Mouse (Mus musculus) embryonic facial prominence, embryonic 15.5 days (tissue): ENCODE measurements around the gene Opn5. TPM values are rescaled to one million over a fixed set of nuclear protein-coding genes. Genes with fewer than 3 reads are reported as not detected.

ENCODE experiments used
- ATAC-seq: fragments of 200-750 bp; cut with Nextera tagmentation; 2 replicates; pipeline ENCODE4 v1.8.0; 2017; ENCODE audit warnings: low read depth, moderate TSS enrichment; ENCODE audit not compliant: insufficient number of reproducible peaks, low FRiP score, low TSS enrichment
- H3K27ac ChIP-seq: fragments of 300-500 bp; sonication (generic); replicated peaks from 2 replicates; pipeline ENCODE4 v1.5.1; 2015; ENCODE audit warnings: mild to moderate bottlenecking, inconsistent platforms
- H3K27me3 ChIP-seq: fragments of 300-500 bp; sonication (generic); 2 replicates; pipeline ENCODE4 v1.6.1; 2015; ENCODE audit warnings: inconsistent platforms
- H3K36me3 ChIP-seq: fragments of 300-500 bp; sonication (generic); 2 replicates; pipeline ENCODE4 v1.6.1; 2015; ENCODE audit warnings: mild to moderate bottlenecking, inconsistent platforms
- H3K4me1 ChIP-seq: fragments of 300-500 bp; sonication (generic); 2 replicates; pipeline ENCODE4 v1.6.1; 2015; ENCODE audit warnings: inconsistent platforms
- H3K4me2 ChIP-seq: fragments of 300-500 bp; sonication (generic); replicated peaks from 2 replicates; pipeline ENCODE4 v1.6.1; 2015; ENCODE audit warnings: mild to moderate bottlenecking, inconsistent platforms
- H3K4me3 ChIP-seq: fragments of 300-500 bp; sonication (generic); replicated peaks from 2 replicates; pipeline ENCODE4 v1.5.1; 2015; ENCODE audit warnings: mild to moderate bottlenecking, inconsistent platforms
- H3K9ac ChIP-seq: fragments of 300-500 bp; sonication (generic); 2 replicates; pipeline ENCODE4 v1.6.1; 2015; ENCODE audit warnings: inconsistent platforms
- H3K9me3 ChIP-seq: fragments of 300-500 bp; sonication (generic); replicated peaks from 2 replicates; pipeline ENCODE4 v1.6.1; 2016; ENCODE audit warnings: inconsistent platforms
- WGBS: fragments of 180-500 bp; shearing (Covaris S2); methylation state at CpG from one replicate; pipeline ENCODE4 v1.1.7; 2015; 5-methylcytosine and 5-hydroxymethylcytosine counted together
- polyA plus RNA-seq: library from polyadenylated mRNA; unstranded; fragments of >200 nt; fragmentation: Nextera tagmentation; extraction: Ambion mirVana; gene quantifications from 2 replicates; pipeline ENCODE4 v1.2.1, GENCODE M21; 2015

Opn5 gene
- polyA plus RNA-seq, 1 experiment from 2014 or later, result not detected

GRCm38 (mm10) chr17:42580623-42581022, 30.6 kb downstream of the Opn5 start:
- no peak overlapping the region for H3K4me3 ChIP-seq
- peaks cover 5% of the 10 kb centered on the region; the same call in 1 of the 2 replicates for H3K4me1 ChIP-seq
- H3K4me2 ChIP-seq, result no peak overlapping the region
- H3K36me3 ChIP-seq, result no peaks in the 10 kb centered on the region
- H3K27ac ChIP-seq, result no peak overlapping the region
- WGBS, result 60% methylated on average over 4 of the region's 4 CpGs
- ATAC-seq, result peak; percentile 43; the same call in 1 of the 2 replicates
- no peak overlapping the region for H3K9ac ChIP-seq
- no peaks in the 10 kb centered on the region for H3K9me3 ChIP-seq
- no peaks in the 10 kb centered on the region for H3K27me3 ChIP-seq

DNA sequence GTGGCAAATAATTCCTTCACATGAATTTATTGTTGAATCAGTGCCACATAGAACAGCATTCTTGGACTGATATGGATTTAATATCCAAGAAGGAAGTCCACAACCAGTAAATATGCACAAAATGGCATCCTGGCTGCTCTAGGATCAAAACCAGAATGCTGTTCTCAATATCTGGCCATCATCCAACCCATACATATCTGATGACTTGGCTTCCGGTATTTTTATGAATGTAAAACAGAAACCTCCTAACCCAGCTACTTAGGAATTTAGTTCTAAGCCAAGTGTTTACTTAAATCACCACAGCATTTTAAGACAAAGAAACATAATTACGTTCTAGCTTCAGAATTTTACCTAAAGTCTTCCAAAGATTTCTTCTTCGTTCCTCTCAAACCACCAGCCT, 31.0 kb downstream of the Opn5 start:
- Histone ChIP-seq H3K4me3 (no peak overlapping the region), H3K9me3 (no peaks in the 10 kb centered on the region), H3K4me2 (no peak overlapping the region), H3K9ac (no peak overlapping the region), H3K4me1 (peaks cover 5% of the 10 kb centered on the region; the same call in 1 of the 2 replicates), H3K27ac (no peak overlapping the region), H3K27me3 (no peaks in the 10 kb centered on the region), H3K36me3 (no peaks in the 10 kb centered on the region)
- no peak for ATAC-seq
- 42% methylated on average over 3 of the region's 3 CpGs for WGBS

- H3K4me2 ChIP-seq, result peak overlapping the region; percentile 22; the same call in 1 of the 2 replicates
- WGBS, result 10% methylated on average over 6 of the region's 6 CpGs
Measured at GRCm38 (mm10) chr17:42576671-42577168, 34.5 kb downstream of the Opn5 start.

GRCm38 (mm10) chr17:42573786-42574185, 37.4 kb downstream of the Opn5 start:
- Histone ChIP-seq H3K9me3 (no peaks in the 10 kb centered on the region), H3K36me3 (no peaks in the 10 kb centered on the region), H3K4me1 (peaks cover 5% of the 10 kb centered on the region; the same call in 1 of the 2 replicates), H3K9ac (no peak overlapping the region), H3K4me3 (no peak overlapping the region), H3K27me3 (no peaks in the 10 kb centered on the region), H3K4me2 (no peak overlapping the region), H3K27ac (no peak overlapping the region)
- ATAC-seq, result no peak
- WGBS, result 81% methylated on average over 8 of the region's 8 CpGs

More at GRCm38 (mm10) chr17:42576671-42577168, 34.5 kb downstream of the Opn5 start:
- no peak overlapping the region for H3K4me3 ChIP-seq
- no peaks in the 10 kb centered on the region for H3K27me3 ChIP-seq
- no peak overlapping the region for H3K27ac ChIP-seq
- peak; percentile 57 for ATAC-seq
- no peaks in the 10 kb centered on the region for H3K36me3 ChIP-seq
- H3K9me3 ChIP-seq, result no peaks in the 10 kb centered on the region
- H3K4me1 ChIP-seq, result peaks cover 5% of the 10 kb centered on the region; the same call in 1 of the 2 replicates
- no peak overlapping the region for H3K9ac ChIP-seq

DNA sequence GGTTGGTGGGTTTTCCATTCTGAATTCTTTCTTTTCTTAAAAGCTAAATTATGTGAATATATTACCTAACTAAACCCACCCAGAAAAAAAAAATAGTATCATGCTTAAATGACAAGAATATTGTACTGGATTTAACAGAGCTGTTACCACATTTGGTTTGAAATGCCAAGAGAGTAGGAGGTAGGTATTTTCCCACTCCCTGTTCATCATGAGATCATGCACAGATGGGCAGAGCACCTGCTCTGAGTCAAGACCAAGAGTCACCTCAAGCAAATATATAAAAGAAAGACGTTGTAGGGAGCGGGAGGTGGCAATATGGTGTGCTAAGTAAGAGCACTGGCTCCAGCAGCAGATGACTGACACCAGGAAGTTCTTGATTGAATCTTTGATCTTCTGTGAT, 61.6 kb downstream of the Opn5 start:
- 81% methylated on average over 2 of the region's 2 CpGs for WGBS
- H3K4me2 ChIP-seq, result no peak overlapping the region
- ATAC-seq, result no peak

GRCm38 (mm10) chr17:42530147-42530546, 81.0 kb downstream of the Opn5 start:
- Histone ChIP-seq H3K27ac (no peak overlapping the region), H3K9me3 (no peaks in the 10 kb centered on the region), H3K27me3 (no peaks in the 10 kb centered on the region), H3K9ac (no peak overlapping the region), H3K4me3 (no peak overlapping the region), H3K36me3 (no peaks in the 10 kb centered on the region), H3K4me2 (no peak overlapping the region), H3K4me1 (no peaks in the 10 kb centered on the region)
- no peak for ATAC-seq
- WGBS, result 21% methylated on average over 5 of the region's 5 CpGs

More for the DNA sequence above, 61.6 kb downstream of the Opn5 start:
- Histone ChIP-seq H3K4me1 (no peaks in the 10 kb centered on the region), H3K4me3 (no peak overlapping the region), H3K36me3 (no peaks in the 10 kb centered on the region), H3K27me3 (no peaks in the 10 kb centered on the region), H3K27ac (no peak overlapping the region), H3K9ac (no peak overlapping the region), H3K9me3 (no peaks in the 10 kb centered on the region)

- ATAC-seq, result no peak
- no peaks in the 10 kb centered on the region for H3K27me3 ChIP-seq
- no peaks in the 10 kb centered on the region for H3K36me3 ChIP-seq
- H3K9me3 ChIP-seq, result no peaks in the 10 kb centered on the region
- 59% methylated on average over 9 of the region's 9 CpGs for WGBS
- no peak overlapping the region for H3K4me2 ChIP-seq
- H3K9ac ChIP-seq, result no peak overlapping the region
- H3K4me1 ChIP-seq, result no peaks in the 10 kb centered on the region
- H3K4me3 ChIP-seq, result no peak overlapping the region
- no peak overlapping the region for H3K27ac ChIP-seq
Measured at GRCm38 (mm10) chr17:42509356-42510262, 101.6 kb downstream of the Opn5 start.

Other genes with a start within 250 kb of the Opn5 start
- 6.4 and 9.0 TPM in 2 replicates for gene Adgrf4, start 80.9 kb upstream of the Opn5 start, polyA plus RNA-seq
- gene Adgrf2, start 130.8 kb upstream of the Opn5 start, polyA plus RNA-seq, result 2.1 TPM in 2 replicates